Mouse (Mus musculus) brain, embryonic 14.5 days (tissue): ENCODE measurements around the gene Lrba.

Experiments
- CTCF ChIP-seq: fragments of 200-500 bp; IDR thresholded peaks from 2 replicates; pipeline ENCODE4 v1.5.1; 2012; ENCODE audit warnings: inconsistent platforms, mild to moderate bottlenecking, moderate library complexity, borderline replicate concordance; ENCODE audit not compliant: insufficient read depth, insufficient read length; ENCODE audit errors: extremely low read depth
- POLR2A ChIP-seq: fragments of 200-500 bp; IDR thresholded peaks from 2 replicates; pipeline ENCODE4 v1.6.1; 2012; ENCODE audit warnings: mild to moderate bottlenecking, inconsistent platforms, borderline replicate concordance; ENCODE audit not compliant: poor library complexity, insufficient read depth, insufficient read length, severe bottlenecking; ENCODE audit errors: extremely low read depth

GRCm38 (mm10) chr3:86745348-86745747 is 520.9 kb downstream of the Lrba start:
- TF ChIP-seq CTCF (no peak), POLR2A (no peak)
